Mouse (Mus musculus) liver, embryonic 14.5 days (tissue): ENCODE results near the gene Abraxas2. TPM values are rescaled to one million over a fixed set of nuclear protein-coding genes. Genes with fewer than 3 reads are reported as not detected.

Experiments used
- ATAC-seq: fragments of 200-750 bp; cut with Nextera tagmentation; 2 replicates; pipeline ENCODE4 v1.8.0; 2017; ENCODE audit warnings: moderate number of reproducible peaks, mild to moderate bottlenecking, moderate library complexity; ENCODE audit not compliant: insufficient read depth
- DNase-seq, 3 experiments: peaks; one replicate each; pipeline ENCODE4 v3.0.0-alpha.2; 2012 to 2013; ENCODE audit warnings: low read depth in 3 of 3, low spot score in 3 of 3
- H3K27ac ChIP-seq: fragments of 300-500 bp; sonication (generic); 2 replicates; pipeline ENCODE4 v1.5.1; 2014; ENCODE audit warnings: moderate library complexity, mild to moderate bottlenecking, control low read depth, inconsistent platforms
- H3K27me3 ChIP-seq: fragments of 300-500 bp; sonication (generic); 2 replicates; pipeline ENCODE4 v1.6.1; 2014; ENCODE audit warnings: mild to moderate bottlenecking, low read length, moderate library complexity; ENCODE audit not compliant: control insufficient read depth, insufficient read depth
- H3K36me3 ChIP-seq: fragments of 300-500 bp; sonication (generic); replicated peaks from 2 replicates; pipeline ENCODE4 v1.6.1; 2014; ENCODE audit warnings: low read depth; ENCODE audit not compliant: control insufficient read depth, insufficient read depth
- H3K4me1 ChIP-seq, 2 experiments: fragments of 200-500 bp in 1 of 2; fragments of 300-500 bp in 1 of 2; sonication (generic) in 1 of 2; replicated peaks; 2 replicates each; pipeline ENCODE4 v1.6.1; 2012 to 2014; ENCODE audit warnings: antibody characterized with exemption in 1 of 2, inconsistent platforms in 1 of 2, low read length in 1 of 2; ENCODE audit not compliant: control insufficient read depth in 2 of 2, insufficient read depth in 2 of 2
- H3K4me2 ChIP-seq: fragments of 300-500 bp; sonication (generic); 2 replicates; pipeline ENCODE4 v1.6.1; 2014; ENCODE audit warnings: low read depth, mild to moderate bottlenecking, control low read depth, moderate library complexity
- H3K4me3 ChIP-seq, 2 experiments: fragments of 200-500 bp in 1 of 2; fragments of 300-500 bp in 1 of 2; sonication (generic) in 1 of 2; 2 replicates each; pipeline ENCODE4 v1.5.1; 2012 to 2014; ENCODE audit warnings: low read depth in 2 of 2, low read length in 2 of 2, mild to moderate bottlenecking in 2 of 2, control low read depth in 1 of 2, inconsistent platforms in 1 of 2, moderate library complexity in 1 of 2; ENCODE audit not compliant: insufficient read depth in 1 of 2
- H3K9ac ChIP-seq: fragments of 300-500 bp; sonication (generic); replicated peaks from 2 replicates; pipeline ENCODE4 v1.6.1; 2014; ENCODE audit warnings: mild to moderate bottlenecking, control low read depth, moderate library complexity
- H3K9me3 ChIP-seq: fragments of 300-500 bp; sonication (generic); 2 replicates; pipeline ENCODE4 v1.6.1; 2016; ENCODE audit warnings: low read length, mixed read lengths; ENCODE audit not compliant: control insufficient read depth
- CTCF ChIP-seq: IDR thresholded peaks from 2 replicates; pipeline ENCODE4 v1.5.1; 2016; ENCODE audit warnings: antibody characterized with exemption, low read depth, control low read depth
- EP300 ChIP-seq: IDR thresholded peaks from 2 replicates; pipeline ENCODE4 v1.6.1; 2016; ENCODE audit warnings: antibody characterized with exemption, low read depth
- WGBS: fragments of 180-500 bp; shearing (Covaris S2); extraction: QIAGEN DNeasy Blood & Tissue Kit; methylation state at CpG from one replicate; pipeline ENCODE4 v1.1.7; 2014; ENCODE audit not compliant: insufficient replicate concordance; 5-methylcytosine and 5-hydroxymethylcytosine counted together
- polyA plus RNA-seq, 2 experiments: library from polyadenylated mRNA; depleted of rRNA in 1 of 2; stranded (reverse) in 1 of 2; unstranded in 1 of 2; fragments of >200 nt; fragmentation: Nextera tagmentation in 1 of 2; extraction: Ambion mirVana in 1 of 2; gene quantifications; 2 replicates each; pipeline versions ENCODE4 v1.2.1 to v1.2.3; 2012 to 2014

Abraxas2 gene
- polyA plus RNA-seq, 2 experiments: 7.4 to 10.7 TPM

GRCm38 (mm10) chr7:132930850-132931559, 72.0 kb downstream of the Abraxas2 start, which contains the start of gene Zranb1:
Gene Zranb1 (plus strand): TSS chr7:132931142.
- WGBS: under 1% methylated on average over 92 of the region's 93 CpGs
- TF ChIP-seq CTCF (no peak), EP300 (no peak)
- H3K36me3 ChIP-seq: no peaks in the 10 kb centered on the region
- H3K9ac ChIP-seq: peak within 1 kb of the TSS; percentile 88
- H3K4me1 ChIP-seq: peaks cover 3 to 9% of the 10 kb centered on the region in 2 experiments
- no peaks in the 10 kb centered on the region for H3K27me3 ChIP-seq
- peak within 1 kb of the TSS; percentile 75 for H3K4me2 ChIP-seq
- ATAC-seq: peak; percentile 97
- peak within 1 kb of the TSS; percentile 81 to 92 for H3K4me3 ChIP-seq
- DNase-seq: peak; percentile 95 to 96 (median 95)
- H3K27ac ChIP-seq: peak within 1 kb of the TSS; percentile 86
- no peaks in the 10 kb centered on the region for H3K9me3 ChIP-seq

DNA sequence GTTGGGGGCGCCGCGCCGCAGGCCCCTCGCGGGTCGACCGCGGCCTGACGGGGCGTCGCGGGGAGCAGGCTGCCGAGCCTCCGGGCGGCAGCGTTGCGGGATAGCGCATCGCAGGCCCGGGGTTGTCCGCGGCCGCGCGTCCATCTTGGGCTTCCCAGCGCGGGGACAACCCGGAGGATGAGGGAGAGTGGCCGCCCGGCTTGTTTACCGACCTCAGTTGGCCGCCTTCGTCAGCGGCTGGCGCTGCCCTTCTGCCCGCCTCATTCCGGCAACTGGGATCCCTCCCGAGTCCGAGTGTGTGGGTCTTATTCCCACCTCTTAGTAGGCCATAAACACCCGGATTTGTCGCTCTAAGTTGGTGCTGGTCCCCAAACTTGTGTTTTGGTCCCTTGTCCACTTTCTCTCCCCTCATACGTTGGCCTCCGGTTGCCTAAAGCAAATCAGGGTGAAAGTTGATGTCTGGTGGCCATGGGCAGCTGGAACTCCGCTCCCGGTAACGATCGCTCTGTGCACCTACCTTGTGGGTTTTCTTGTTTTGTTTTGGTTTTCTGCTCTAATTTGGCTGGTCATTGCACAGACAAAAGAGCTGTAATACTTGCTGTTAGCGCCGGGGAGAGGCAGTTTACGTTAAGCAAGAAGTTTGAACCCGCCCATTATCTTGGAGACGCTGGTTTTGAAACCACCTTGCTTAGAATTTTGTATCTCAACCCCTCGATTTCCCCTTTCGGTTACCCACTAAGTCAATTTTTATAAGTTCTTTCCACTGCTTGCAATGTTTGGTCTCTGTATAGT, 72.7 kb downstream of the Abraxas2 start:
- no peaks in the 10 kb centered on the region for H3K36me3 ChIP-seq
- no peak for TF ChIP-seq EP300
- TF ChIP-seq CTCF: no peak
- H3K27ac ChIP-seq: peak overlapping the region; percentile 86
- H3K4me1 ChIP-seq: peaks cover 3 to 9% of the 10 kb centered on the region in 2 experiments
- no peaks in the 10 kb centered on the region for H3K9me3 ChIP-seq
- H3K27me3 ChIP-seq: no peaks in the 10 kb centered on the region
- H3K4me3 ChIP-seq: peak overlapping the region; percentile 81 to 92
- DNase-seq (peak; percentile 33 to 55 (median 40)), ATAC-seq (peak; percentile 16)
- H3K9ac ChIP-seq: peak overlapping the region; percentile 88
- peak overlapping the region; percentile 75 for H3K4me2 ChIP-seq
- WGBS: under 1% methylated on average over 54 of the region's 55 CpGs

GRCm38 (mm10) chr7:132933331-132933730, 74.3 kb downstream of the Abraxas2 start:
- Histone ChIP-seq H3K9me3 (no peaks in the 10 kb centered on the region), H3K4me3 (no peak overlapping the region), H3K27me3 (no peaks in the 10 kb centered on the region), H3K9ac (no peak overlapping the region), H3K27ac (no peak overlapping the region), H3K4me2 (peak overlapping the region; percentile 27), H3K4me1 (peaks cover 3 to 9% of the 10 kb centered on the region in 2 experiments), H3K36me3 (no peaks in the 10 kb centered on the region)
- ATAC-seq: no peak
- 76% methylated on average over 1 of the region's 1 CpGs for WGBS
- DNase-seq: no peak
- TF ChIP-seq EP300 (no peak), CTCF (no peak)

Other genes starting within 250 kb of the Abraxas2 start
- gene Lhpp, start 248.6 kb upstream of the Abraxas2 start, polyA plus RNA-seq (2012; rRNA removed): 5.5 and 5.6 TPM in 2 replicates
- gene Lhpp, start 248.6 kb upstream of the Abraxas2 start, polyA plus RNA-seq (2014; fragmentation: Nextera tagmentation; extraction: Ambion mirVana): 6.0 and 6.3 TPM in 2 replicates
- 12.9 and 14.7 TPM in 2 replicates for gene Fam53b, start 45.3 kb upstream of the Abraxas2 start, polyA plus RNA-seq (2012; rRNA removed)
- 20.0 and 22.2 TPM in 2 replicates for gene Fam53b, start 45.3 kb upstream of the Abraxas2 start, polyA plus RNA-seq (2014; fragmentation: Nextera tagmentation; extraction: Ambion mirVana)
- gene Eef1akmt2, start 6.6 kb upstream of the Abraxas2 start, polyA plus RNA-seq (2012; rRNA removed): 5.1 and 13.1 TPM in 2 replicates
- 19.0 and 20.8 TPM in 2 replicates for gene Eef1akmt2, start 6.6 kb upstream of the Abraxas2 start, polyA plus RNA-seq (2014; fragmentation: Nextera tagmentation; extraction: Ambion mirVana)
- gene Zranb1, start 71.9 kb downstream of the Abraxas2 start, polyA plus RNA-seq (2012; rRNA removed): 3.8 and 6.0 TPM in 2 replicates
- 7.5 and 7.6 TPM in 2 replicates for gene Zranb1, start 71.9 kb downstream of the Abraxas2 start, polyA plus RNA-seq (2014; fragmentation: Nextera tagmentation; extraction: Ambion mirVana)